Mouse (Mus musculus) embryonic facial prominence, embryonic 14.5 days (tissue): ENCODE data around the gene Ifi27. TPM values are rescaled to one million over a fixed set of nuclear protein-coding genes. Genes with fewer than 3 reads are reported as not detected.

Experiments
- ATAC-seq: fragments of 200-750 bp; cut with Nextera tagmentation; 2 replicates; pipeline ENCODE4 v1.8.0; 2017; ENCODE audit warnings: low read depth, moderate number of reproducible peaks, moderate TSS enrichment
- DNase-seq: peaks from one replicate; pipeline ENCODE4 v3.0.0-alpha.2; 2015; ENCODE audit warnings: low spot score
- H3K27ac ChIP-seq: fragments of 300-500 bp; sonication (generic); replicated peaks from 2 replicates; pipeline ENCODE4 v1.5.1; 2014; ENCODE audit warnings: low read depth, mild to moderate bottlenecking, low read length, moderate library complexity
- H3K27me3 ChIP-seq: fragments of 300-500 bp; sonication (generic); replicated peaks from 2 replicates; pipeline ENCODE4 v1.6.1; 2014; ENCODE audit warnings: low read length; ENCODE audit not compliant: control insufficient read depth, insufficient read depth
- H3K36me3 ChIP-seq: fragments of 300-500 bp; sonication (generic); 2 replicates; pipeline ENCODE4 v1.6.1; 2014; ENCODE audit warnings: low read length, mixed read lengths; ENCODE audit not compliant: control insufficient read depth, insufficient read depth
- H3K4me1 ChIP-seq: fragments of 300-500 bp; sonication (generic); 2 replicates; pipeline ENCODE4 v1.6.1; 2014; ENCODE audit warnings: antibody characterized with exemption, low read length; ENCODE audit not compliant: control insufficient read depth, insufficient read depth
- H3K4me2 ChIP-seq: fragments of 300-500 bp; sonication (generic); 2 replicates; pipeline ENCODE4 v1.6.1; 2014; ENCODE audit warnings: low read depth, mild to moderate bottlenecking, low read length, moderate library complexity, mixed read lengths
- H3K4me3 ChIP-seq: fragments of 300-500 bp; sonication (generic); 2 replicates; pipeline ENCODE4 v1.5.1; 2014; ENCODE audit warnings: low read depth, mild to moderate bottlenecking, low read length
- H3K9ac ChIP-seq: fragments of 300-500 bp; sonication (generic); 2 replicates; pipeline ENCODE4 v1.6.1; 2014; ENCODE audit warnings: low read depth, mild to moderate bottlenecking, low read length, moderate library complexity, mixed read lengths
- H3K9me3 ChIP-seq: fragments of 300-500 bp; sonication (generic); 2 replicates; pipeline ENCODE4 v1.6.1; 2016; ENCODE audit warnings: low read length; ENCODE audit not compliant: control insufficient read depth
- WGBS: fragments of 180-500 bp; shearing (Covaris S2); extraction: QIAGEN DNeasy Blood & Tissue Kit; methylation state at CpG from one replicate; pipeline ENCODE4 v1.1.7; 2014; 5-methylcytosine and 5-hydroxymethylcytosine counted together
- polyA plus RNA-seq: library from polyadenylated mRNA; unstranded; fragments of >200 nt; fragmentation: Nextera tagmentation; extraction: Ambion mirVana; gene quantifications from 2 replicates; pipeline ENCODE4 v1.2.1, GENCODE M21; 2014

Ifi27 gene
- polyA plus RNA-seq, 1 experiment from 2014 or later = 69.9 TPM

- DNase-seq = no peak
- Histone ChIP-seq H3K27ac (no peak overlapping the region), H3K9ac (no peak overlapping the region), H3K4me1 (no peaks in the 10 kb centered on the region), H3K36me3 (peaks cover 62% of the 10 kb centered on the region), H3K4me2 (no peak overlapping the region), H3K9me3 (no peaks in the 10 kb centered on the region), H3K4me3 (no peak overlapping the region), H3K27me3 (no peaks in the 10 kb centered on the region)
- no peak for ATAC-seq
- WGBS = 87% methylated on average over 18 of the region's 18 CpGs
These were observed 29.9 kb upstream of the Ifi27 start for GRCm38 (mm10) chr12:103404131-103404530.

DNA sequence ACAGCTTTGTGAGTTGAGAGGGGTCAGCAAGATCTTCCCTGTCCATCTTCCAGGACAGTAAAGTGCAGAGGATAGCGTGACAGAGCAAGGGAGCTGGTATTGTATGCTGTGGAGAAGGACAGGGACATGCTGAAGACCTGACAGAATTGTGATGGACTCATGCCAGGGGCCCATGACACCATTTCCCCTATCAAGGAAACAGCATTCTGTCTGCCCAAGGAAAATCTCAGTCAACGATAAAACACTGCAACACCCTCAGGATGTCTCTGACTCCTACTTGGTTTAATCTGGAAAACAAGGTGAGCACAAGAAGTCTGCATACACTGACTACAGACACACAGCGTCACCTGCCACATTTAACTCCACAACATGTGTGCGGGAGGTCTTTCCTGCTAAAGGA, 26.3 kb upstream of the Ifi27 start, which contains the start of gene 9330161L09Rik:
TSS of gene 9330161L09Rik (minus strand) at position 101 of the 400 bp plus-strand sequence.
- 99% methylated on average over 4 of the region's 4 CpGs for WGBS
- Histone ChIP-seq H3K9ac (no peak within 1 kb of the TSS), H3K27ac (no peak within 1 kb of the TSS), H3K9me3 (no peaks in the 10 kb centered on the region), H3K4me1 (no peaks in the 10 kb centered on the region), H3K4me3 (no peak within 1 kb of the TSS), H3K27me3 (no peaks in the 10 kb centered on the region), H3K4me2 (no peak within 1 kb of the TSS), H3K36me3 (peaks cover 95% of the 10 kb centered on the region)
- ATAC-seq = no peak
- no peak for DNase-seq

DNA sequence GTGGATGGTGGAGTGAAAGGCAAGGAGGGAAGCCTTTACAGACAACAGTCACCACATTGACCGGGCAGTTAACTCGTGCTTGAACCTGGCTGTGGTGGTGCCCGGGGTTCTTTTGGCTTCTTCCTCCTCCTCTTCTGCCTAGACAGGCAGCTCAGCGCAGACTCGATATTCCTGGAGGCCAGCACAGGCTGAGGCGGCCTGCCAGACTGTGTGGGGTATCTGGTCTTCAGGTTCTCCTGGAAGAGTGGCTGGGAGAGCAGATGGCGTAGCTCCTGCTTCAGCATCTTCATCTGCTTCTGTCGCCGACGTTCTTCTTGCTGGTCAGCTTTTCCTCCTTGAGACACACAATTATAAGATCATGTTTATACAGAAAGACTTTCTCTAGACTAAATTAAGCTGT, 25.9 kb upstream of the Ifi27 start:
- no peak for DNase-seq
- Histone ChIP-seq H3K27ac (no peak overlapping the region), H3K36me3 (peaks cover 95% of the 10 kb centered on the region), H3K4me3 (no peak overlapping the region), H3K9ac (no peak overlapping the region), H3K9me3 (no peaks in the 10 kb centered on the region), H3K4me2 (no peak overlapping the region), H3K4me1 (no peaks in the 10 kb centered on the region), H3K27me3 (no peaks in the 10 kb centered on the region)
- no peak for ATAC-seq
- WGBS = 93% methylated on average over 10 of the region's 10 CpGs

DNA sequence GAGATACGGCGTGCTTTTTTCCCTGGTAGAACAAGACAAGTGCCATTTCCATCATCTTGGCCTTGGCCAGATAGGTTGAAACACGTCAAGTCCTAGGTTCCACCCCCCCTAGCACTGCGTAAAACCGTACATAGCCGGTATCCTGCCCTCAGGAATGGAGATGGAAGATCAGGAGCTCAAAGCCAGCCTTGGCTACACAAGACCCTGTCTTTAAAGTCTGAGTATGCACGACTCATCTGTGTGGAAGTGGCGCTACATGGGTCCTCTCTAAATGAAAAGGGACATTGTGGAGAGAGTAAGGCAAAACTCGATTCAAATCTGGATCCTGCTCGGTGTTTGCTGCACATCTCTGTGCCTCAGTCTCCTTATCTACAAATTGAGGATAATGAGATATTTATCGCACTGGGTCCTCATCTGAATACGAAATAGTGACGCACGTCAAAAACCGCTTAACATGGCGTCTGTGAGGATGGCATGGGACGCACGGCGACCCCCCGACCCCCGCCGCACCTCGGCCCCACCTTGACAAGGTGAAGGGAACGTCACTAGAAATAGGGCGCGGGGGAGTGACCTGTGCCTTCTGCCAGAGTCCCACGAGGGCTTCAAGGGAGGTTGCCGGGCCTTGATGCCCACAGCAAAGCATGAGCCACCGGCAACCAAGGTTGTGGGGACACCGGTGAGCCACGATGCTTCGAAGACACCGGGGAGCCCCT, 8.8 kb upstream of the Ifi27 start:
- Histone ChIP-seq H3K27ac (0 out of 2 replicates have a peak overlapping the region, but pooled peaks have one; percentile 6), H3K4me3 (peak overlapping the region; percentile 79), H3K9me3 (no peaks in the 10 kb centered on the region), H3K36me3 (peaks cover 16% of the 10 kb centered on the region), H3K27me3 (no peaks in the 10 kb centered on the region), H3K4me2 (peak overlapping the region; percentile 80), H3K4me1 (peaks cover 26% of the 10 kb centered on the region), H3K9ac (peak overlapping the region; percentile 86)
- 10% methylated on average over 29 of the region's 33 CpGs for WGBS
- DNase-seq = no peak
- ATAC-seq = no peak; the same call in 1 of the 2 replicates

DNA sequence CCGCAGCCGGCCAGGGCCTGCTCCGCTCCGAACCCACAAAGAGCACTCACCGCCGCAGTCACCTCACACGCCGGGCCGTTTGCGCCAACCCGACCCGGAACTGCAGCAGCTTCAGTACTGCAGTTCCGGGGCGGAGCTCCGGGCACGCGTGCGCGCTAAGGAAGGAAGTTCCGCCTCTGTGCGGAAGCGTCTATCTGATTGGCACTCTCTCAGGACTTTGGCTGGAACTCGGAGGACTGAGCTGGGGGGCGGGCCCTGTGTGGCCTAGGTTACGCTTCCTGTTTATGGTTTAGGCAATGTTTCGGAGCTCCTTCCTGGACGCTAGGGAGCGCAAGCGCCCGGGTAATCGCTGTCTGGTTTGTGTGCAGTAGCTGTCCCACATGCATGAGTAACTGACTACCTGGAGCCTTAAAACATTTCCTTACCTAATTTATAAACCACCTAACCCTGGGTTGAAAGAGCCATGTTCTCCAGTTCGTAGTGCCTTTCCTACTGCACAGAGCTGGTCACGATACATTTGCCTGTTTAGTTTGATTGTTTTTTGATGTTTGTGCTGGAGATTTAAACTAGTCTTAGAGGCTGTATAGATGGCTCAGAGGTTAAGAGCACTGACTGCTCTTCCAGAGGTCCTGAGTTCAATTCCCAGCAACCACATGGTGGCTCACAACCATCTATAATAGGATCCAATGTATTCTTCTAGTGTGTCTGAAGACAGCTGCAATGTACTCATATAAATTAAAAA, 8.1 kb upstream of the Ifi27 start, which contains the start of gene Ddx24:
TSS of gene Ddx24 (minus strand) at position 102 of the 742 bp plus-strand sequence.
- H3K4me3 ChIP-seq = peak within 1 kb of the TSS; percentile 79
- peak; percentile 100 for ATAC-seq
- H3K27me3 ChIP-seq = no peaks in the 10 kb centered on the region
- peaks cover 16% of the 10 kb centered on the region for H3K36me3 ChIP-seq
- WGBS = 3% methylated on average over 15 of the region's 33 CpGs
- DNase-seq = peak; percentile 99
- peak within 1 kb of the TSS; percentile 80 for H3K4me2 ChIP-seq
- peaks cover 24% of the 10 kb centered on the region for H3K4me1 ChIP-seq
- H3K27ac ChIP-seq = peak within 1 kb of the TSS; percentile 15; the same call in 1 of the 2 replicates
- no peaks in the 10 kb centered on the region for H3K9me3 ChIP-seq
- H3K9ac ChIP-seq = peak within 1 kb of the TSS; percentile 86

DNA sequence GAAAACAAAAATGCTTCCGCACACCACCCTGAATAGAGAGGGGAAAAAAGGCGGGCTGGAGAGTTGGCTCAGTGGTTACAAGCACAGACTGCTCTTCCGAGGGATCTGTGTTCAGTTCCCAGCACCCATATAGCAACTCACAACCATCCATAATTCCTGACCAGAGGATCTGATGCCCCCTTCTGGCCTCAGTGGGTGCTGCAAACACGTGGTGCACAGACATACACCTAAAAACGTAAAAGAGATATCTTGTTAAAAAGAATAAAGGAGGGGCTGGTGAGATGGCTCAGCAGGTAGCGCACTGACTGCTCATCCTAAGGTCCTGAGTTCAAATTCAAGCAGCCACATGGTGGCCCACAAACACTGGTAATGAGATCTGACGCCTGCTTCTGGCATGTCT, 7.3 kb upstream of the Ifi27 start:
- WGBS = 88% methylated on average over 7 of the region's 7 CpGs
- no peaks in the 10 kb centered on the region for H3K27me3 ChIP-seq
- no peaks in the 10 kb centered on the region for H3K9me3 ChIP-seq
- H3K9ac ChIP-seq = no peak overlapping the region
- H3K27ac ChIP-seq = no peak overlapping the region
- DNase-seq (no peak), ATAC-seq (no peak)
- H3K4me1 ChIP-seq = peaks cover 16% of the 10 kb centered on the region
- peaks cover 16% of the 10 kb centered on the region for H3K36me3 ChIP-seq
- H3K4me2 ChIP-seq = no peak overlapping the region
- no peak overlapping the region for H3K4me3 ChIP-seq

GRCm38 (mm10) chr12:103433430-103433829, 581 bp upstream of the Ifi27 start:
- WGBS = 76% methylated on average over 2 of the region's 2 CpGs
- no peak overlapping the region for H3K9ac ChIP-seq
- no peaks in the 10 kb centered on the region for H3K36me3 ChIP-seq
- H3K4me1 ChIP-seq = no peaks in the 10 kb centered on the region
- DNase-seq = no peak
- H3K27me3 ChIP-seq = no peaks in the 10 kb centered on the region
- no peak for ATAC-seq
- no peak overlapping the region for H3K4me2 ChIP-seq
- no peaks in the 10 kb centered on the region for H3K9me3 ChIP-seq
- H3K27ac ChIP-seq = peak overlapping the region; percentile 16; the same call in 1 of the 2 replicates
- H3K4me3 ChIP-seq = no peak overlapping the region

DNA sequence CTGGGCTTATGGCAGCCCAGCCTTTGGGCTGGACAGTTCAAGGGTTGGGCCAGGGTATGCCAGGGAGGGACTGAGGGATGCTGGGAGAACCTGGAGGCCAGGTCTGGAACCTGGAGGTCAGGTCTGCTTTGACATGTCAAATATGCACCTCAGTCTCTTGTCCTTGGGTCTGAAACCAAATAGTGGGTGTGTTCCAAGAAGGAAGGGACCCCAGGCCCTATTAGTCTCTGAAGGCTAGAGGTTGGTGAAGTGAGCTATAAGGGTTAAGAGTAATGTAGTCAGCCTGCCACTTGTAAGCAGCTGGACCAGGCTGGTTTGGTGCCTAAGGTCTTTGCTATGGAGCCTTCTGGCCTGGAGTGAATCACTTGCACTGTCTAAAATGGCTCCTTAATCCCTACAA, 850 bp downstream of the Ifi27 start:
- no peak for DNase-seq
- no peak overlapping the region for H3K9ac ChIP-seq
- ATAC-seq = no peak
- no peaks in the 10 kb centered on the region for H3K36me3 ChIP-seq
- H3K4me1 ChIP-seq = no peaks in the 10 kb centered on the region
- no peaks in the 10 kb centered on the region for H3K27me3 ChIP-seq
- peak overlapping the region; percentile 49 for H3K4me2 ChIP-seq
- H3K9me3 ChIP-seq = no peaks in the 10 kb centered on the region
- H3K4me3 ChIP-seq = peak overlapping the region; percentile 30
- H3K27ac ChIP-seq = 0 out of 2 replicates have a peak overlapping the region, but pooled peaks have one; percentile 4
